Mouse (Mus musculus): Measurements from ENCODE around the gene Atg9a. TPM values are rescaled to one million over a fixed set of nuclear protein-coding genes. Genes with fewer than 3 reads are reported as not detected.

Atg9a gene
- total and polyA plus RNA-seq, 3 experiments = 7.8 to 26.1 TPM; not detected in 1

GRCm38 (mm10) chr1:75168472-75169464 is 23.2 kb downstream of the Atg9a start, which contains the start of gene Zfand2b (continued):
- peak; percentile 40; the same call in 1 of the 2 replicates for TF ChIP-seq MAX (IDR thresholded peaks at IDR 0.05; ENCODE audit: low read length)
- peak; percentile 38; the same call in 1 of the 2 replicates for TF ChIP-seq TBP (IDR thresholded peaks at IDR 0.05; ENCODE audit: low read depth, low read length)
- peak; percentile 67 for TF ChIP-seq ZNF384 (IDR thresholded peaks at IDR 0.05; ENCODE audit: low read depth, low read length)
- peak; percentile 68 for TF ChIP-seq SIN3A (IDR thresholded peaks at IDR 0.05; ENCODE audit: low read length)
- no peak for TF ChIP-seq USF1 (IDR thresholded peaks at IDR 0.05; ENCODE audit: low read depth, low read length)
- peak; percentile 59; the same call in 1 of the 2 replicates for TF ChIP-seq ZMIZ1 (IDR thresholded peaks at IDR 0.05; ENCODE audit: low read depth, low read length)
- no peak for TF ChIP-seq USF2 (IDR thresholded peaks at IDR 0.05; ENCODE audit: borderline replicate concordance in 1 of 2, insufficient read depth in 1 of 2, low read depth in 1 of 2, low read length in 2 of 2)
- peak; percentile 44; the same call in 1 of the 2 replicates for TF ChIP-seq ETS1 (IDR thresholded peaks at IDR 0.05; ENCODE audit: low read depth, low read length)
- no peak for TF ChIP-seq CHD2 (IDR thresholded peaks at IDR 0.05; ENCODE audit: low read length)
- TF ChIP-seq POLR2A (IDR thresholded peaks at IDR 0.05; ENCODE audit: control insufficient read depth in 1 of 2, insufficient read depth in 1 of 2, low read depth in 1 of 2, low read length in 2 of 2, poor library complexity in 1 of 2) = peak; percentile 60 to 80; a peak in 3 of 4 replicates
- no peak for TF ChIP-seq KAT2A (conservative IDR thresholded peaks at IDR 0.05; ENCODE audit: low read depth, low read length)
- no peak for TF ChIP-seq NRF1 (IDR thresholded peaks at IDR 0.05; ENCODE audit: insufficient read depth, low read depth, low read length, poor library complexity, severe bottlenecking)
- TF ChIP-seq RAD21 (IDR thresholded peaks at IDR 0.05; ENCODE audit: low read depth, low read length) = no peak
- no peak for TF ChIP-seq UBTF (IDR thresholded peaks at IDR 0.05; ENCODE audit: borderline replicate concordance, insufficient read depth, low read depth, low read length)
- TF ChIP-seq E2F4 (IDR thresholded peaks at IDR 0.05; ENCODE audit: borderline replicate concordance, low read depth, low read length) = no peak; the same call in 1 of the 2 replicates
- no peak for TF ChIP-seq RCOR1 (IDR thresholded peaks at IDR 0.05; ENCODE audit: low read depth, low read length)

- Histone ChIP-seq H3K4me3 (ENCODE audit: control insufficient read depth in 1 of 2, insufficient read depth in 1 of 2, low read depth in 2 of 2, low read length in 2 of 2) (peak overlapping the region; percentile 53 to 56), H3K9ac (ENCODE audit: control insufficient read depth, low read depth, low read length, poor library complexity, severe bottlenecking) (peak overlapping the region; percentile 48), H3K4me1 (ENCODE audit: control insufficient read depth in 1 of 2, insufficient read depth in 2 of 2, low read length in 2 of 2) (peaks cover 0 to 4% of the 10 kb centered on the region in 2 experiments; a peak in 2 of 4 replicates), H3K36me3 (ENCODE audit: control insufficient read depth in 1 of 2, insufficient read depth in 2 of 2, low read length in 2 of 2) (no peaks in the 10 kb centered on the region), H3K79me2 (ENCODE audit: control insufficient read depth, insufficient read depth, low read length, poor library complexity) (no peaks in the 10 kb centered on the region), H3K27ac (ENCODE audit: control insufficient read depth, low read depth, low read length) (peak overlapping the region; percentile 48; the same call in 1 of the 2 replicates), H3K27me3 (ENCODE audit: control insufficient read depth in 1 of 2, insufficient read depth in 2 of 2, low read length in 2 of 2) (no peaks in the 10 kb centered on the region), H3K9me3 (replicated peaks; ENCODE audit: insufficient read depth, low read length) (no peaks in the 10 kb centered on the region)
- no peak for DNase-seq (ENCODE audit: low read depth, low spot score)
- TF ChIP-seq SIN3A (IDR thresholded peaks at IDR 0.05; ENCODE audit: low read length) = no peak
These were observed 23.9 kb downstream of the Atg9a start for GRCm38 (mm10) chr1:75168093-75168471.
